Comparison of ENCODE assay signal across 9 mouse cellular contexts in the genomic region with DNA sequence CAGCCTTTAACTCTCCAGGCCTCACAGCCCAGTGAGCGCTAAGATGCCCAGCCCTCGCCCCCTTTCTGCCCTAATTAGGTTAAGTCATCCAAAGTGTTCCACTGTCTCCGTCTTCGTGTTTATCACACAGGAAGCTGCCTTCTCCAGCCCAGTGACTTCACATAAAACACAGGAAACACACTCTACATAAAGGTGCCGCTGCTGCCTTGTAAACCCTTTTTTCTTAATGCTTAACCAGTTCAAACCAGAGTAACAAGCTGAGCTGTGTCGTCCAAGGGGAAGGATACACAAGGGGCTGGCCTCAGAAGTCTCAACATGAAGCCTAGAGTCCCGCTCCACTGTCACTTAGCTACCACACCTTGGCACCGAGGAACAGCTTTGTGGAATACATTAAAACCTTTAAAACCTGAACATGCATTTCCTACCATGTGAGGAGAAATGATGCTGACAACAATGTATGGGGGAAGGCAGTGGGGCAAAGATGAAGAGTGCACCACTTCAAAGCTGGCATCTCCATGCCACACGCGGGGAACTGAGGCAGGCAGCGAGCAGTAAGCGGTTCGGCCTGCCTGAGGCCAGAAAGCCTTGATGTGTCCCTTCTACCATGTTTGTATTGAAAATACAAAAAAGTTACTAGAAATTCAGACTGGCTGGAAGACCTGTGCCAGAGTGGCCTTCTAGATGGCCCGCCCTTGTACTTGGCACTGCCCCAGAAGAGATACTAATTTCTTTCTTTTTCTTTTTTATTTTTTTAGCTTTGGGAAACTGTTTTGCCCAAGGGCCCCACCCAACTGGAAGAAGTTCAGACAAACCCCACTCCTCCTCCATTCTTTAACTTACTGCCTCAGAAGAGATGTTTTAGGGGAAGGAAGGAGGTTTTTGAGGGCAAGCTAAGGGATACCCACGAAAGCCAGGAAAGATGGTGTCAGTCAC. TPM values are rescaled to one million over a fixed set of nuclear protein-coding genes. Genes with fewer than 3 reads are reported as not detected.
A peak's percentile ranks its signal among the peaks of the same experiment; 100 is the strongest.
DNase-seq lines count a peak whose midpoint lies in the region; ATAC-seq and TF ChIP-seq lines count a peak whose summit lies in the region.
"Had no signal": no experiment of that assay in that cellular context is flagged by ENCODE, and none has a peak within 500 bp of the region (broad histone marks: within the 10 kb centered on the region; RNA-seq: fewer than 3 reads in every experiment).

No protein-coding gene starts in this region.

- H3K27me3 ChIP-seq in C2C12 (ENCODE audit: control insufficient read depth, insufficient read depth, insufficient read length): no peaks in the 10 kb centered on the region
- H3K27me3 ChIP-seq in intestine, embryonic 14.5 days (replicated peaks; ENCODE audit: control insufficient read depth, insufficient read depth, low read length): no peaks in the 10 kb centered on the region

- no peak overlapping the region for H3K9ac ChIP-seq in intestine, embryonic 14.5 days (ENCODE audit: low read length)

- peaks cover 100% of the 10 kb centered on the region for H3K79me2 ChIP-seq in C2C12 (ENCODE audit: control insufficient read depth, insufficient read depth)

- ATAC-seq in intestine, embryonic 14.5 days (replicated peaks; ENCODE audit: low FRiP score, low TSS enrichment, low read depth): no peak
- peak; percentile 31 for ATAC-seq in megakaryocyte, adult 5-6 weeks (ENCODE audit: poor library complexity, severe bottlenecking)

- H3K4me1 ChIP-seq in intestine, embryonic 14.5 days (replicated peaks; ENCODE audit: control insufficient read depth, insufficient read depth, low read length): peaks cover 74% of the 10 kb centered on the region

- peaks cover 91% of the 10 kb centered on the region for H3K36me3 ChIP-seq in C2C12 (ENCODE audit: control insufficient read depth, insufficient read depth)
- peaks cover 13% of the 10 kb centered on the region; the same call in 1 of the 2 replicates for H3K36me3 ChIP-seq in intestine, embryonic 14.5 days (ENCODE audit: control insufficient read depth, insufficient read depth, low read length)

- no peaks in the 10 kb centered on the region for H3K9me3 ChIP-seq in intestine, embryonic 14.5 days (ENCODE audit: control insufficient read depth, low read length)

- no peak for TF ChIP-seq CTCF in C2C12 (IDR thresholded peaks at IDR 0.05; ENCODE audit: control insufficient read depth, insufficient read depth, insufficient read length)

- H3K4me3 ChIP-seq in C2C12 (ENCODE audit: insufficient read depth, poor library complexity, severe bottlenecking): no peak overlapping the region
- no peak overlapping the region for H3K4me3 ChIP-seq in intestine, embryonic 14.5 days (ENCODE audit: low read depth, low read length)

- H3K79me3 ChIP-seq in C2C12 (ENCODE audit: low read depth): peaks cover 99% of the 10 kb centered on the region

- 0 out of 2 replicates have a peak overlapping the region, but pooled peaks have one; percentile 15 for H3K4me2 ChIP-seq in intestine, embryonic 14.5 days (ENCODE audit: low read length)

- DNase-seq in adrenal gland, adult 2 months: peak; percentile 36
- DNase-seq in adrenal gland, postnatal 4 days (ENCODE audit: low spot score in 2 of 2): no peak
- no peak for DNase-seq in intestine, embryonic 14.5 days (ENCODE audit: low spot score)
- DNase-seq in frontal cortex, postnatal 25 days (ENCODE audit: low spot score in 2 of 2): no peak
- no peak for DNase-seq in right cerebral cortex, postnatal 25 days
- DNase-seq in layer of hippocampus, postnatal 10 days (ENCODE audit: low spot score in 2 of 2): no peak
- DNase-seq: layer of hippocampus, postnatal 36 days had no signal

- 72% methylated on average over 15 of the region's 15 CpGs for WGBS in intestine, embryonic 14.5 days

- peak overlapping the region; percentile 58 for H3K27ac ChIP-seq in intestine, embryonic 14.5 days (ENCODE audit: low read depth)

- H3ac ChIP-seq in C2C12 (ENCODE audit: control insufficient read depth, insufficient read length, low read depth): peak overlapping the region; percentile 19

TF ChIP-seq in C2C12, 6 proteins besides CTCF, POLR2A, EP300 and RAD21:
- no peak for TF ChIP-seq USF1 (IDR thresholded peaks at IDR 0.05; ENCODE audit: low read depth)
- TF ChIP-seq MYOD1 (IDR thresholded peaks at IDR 0.05; ENCODE audit: control insufficient read depth, insufficient read length, low read depth): no peak
- TF ChIP-seq MYOG (IDR thresholded peaks at IDR 0.05; ENCODE audit: control insufficient read depth, extremely low read depth, insufficient read length): no peak
- no peak for TF ChIP-seq FOSL1 (IDR thresholded peaks at IDR 0.05; ENCODE audit: insufficient read depth, low read length, poor library complexity, severe bottlenecking)
- no peak for TF ChIP-seq CEBPB (IDR thresholded peaks at IDR 0.05; ENCODE audit: low read depth)
- no peak for TF ChIP-seq MAX (IDR thresholded peaks at IDR 0.05)
TF ChIP-seq in C2C12: peak in this region for 0.

RNA-seq across cellular contexts. Expression of a gene that starts 7.4 kb away (rescaled TPM):
- total RNA-seq in adrenal gland, adult 2 months (2021): 100 to 1,000 TPM; 280 to 306 TPM
- 45.4 and 51.9 TPM in 2 replicates for polyA plus RNA-seq in adrenal gland, adult 2 months (2012; rRNA removed)
- total RNA-seq in adrenal gland, postnatal 4 days (2021): 100 to 1,000 TPM; 251 to 311 TPM
- 580 TPM for polyA plus RNA-seq in C2C12 (2012; fragmentation: generic; extraction: Trizol)
- polyA plus RNA-seq in intestine, embryonic 14.5 days (2014; fragmentation: Nextera tagmentation; extraction: Ambion mirVana): 67.9 and 72.2 TPM in 2 replicates
- total RNA-seq in megakaryocyte, adult 5-6 weeks (2015): 464 and 549 TPM in 2 replicates
- 759 and 878 TPM in 2 replicates for total RNA-seq in megakaryocyte, adult 5-6 weeks (2017)
- total RNA-seq in layer of hippocampus, postnatal 10 days (2021): 10 to 100 TPM; 65.2 to 75.2 TPM
